Mouse (Mus musculus) ES-Bruce4 (cell line): Measurements from ENCODE around the gene Hmox2.

ENCODE experiments used
- CTCF ChIP-seq: IDR thresholded peaks from one replicate; pipeline ENCODE4 v1.8.1; 2011; ENCODE audit warnings: low read depth, low read length
- POLR2A ChIP-seq: IDR thresholded peaks from one replicate; pipeline ENCODE4 v1.8.1; 2011; ENCODE audit warnings: low read length; ENCODE audit not compliant: insufficient read depth

DNA sequence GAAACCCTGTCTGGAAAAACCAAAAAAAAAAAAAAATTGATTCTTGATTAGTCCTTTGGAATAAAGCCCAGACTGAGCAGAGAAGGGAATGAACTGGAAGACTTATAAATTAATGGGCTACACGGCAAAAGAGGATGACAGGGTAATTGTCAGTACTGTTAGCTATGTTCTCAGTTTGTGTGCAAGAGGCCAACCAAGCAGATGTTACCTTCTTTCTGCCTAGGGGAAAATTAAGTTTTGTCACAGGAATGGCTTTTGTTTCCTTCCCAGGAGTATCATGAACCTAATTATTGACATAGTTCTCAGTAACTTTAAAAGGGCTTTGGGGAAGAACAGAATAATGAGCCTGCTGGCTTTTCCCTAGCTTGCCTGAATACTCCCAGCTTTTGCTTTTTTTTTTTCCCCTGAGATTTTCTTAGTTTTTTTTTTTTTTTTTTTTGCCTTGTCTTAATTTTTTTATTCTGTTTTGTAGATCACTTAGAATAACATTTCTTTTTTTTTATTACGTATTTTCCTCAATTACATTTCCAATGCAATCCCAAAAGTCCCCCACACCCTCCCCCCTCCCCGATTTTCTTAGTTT, 4.7 kb downstream of the Hmox2 start:
- no peak for TF ChIP-seq POLR2A
- no peak for TF ChIP-seq CTCF
